Mouse (Mus musculus): ENCODE measurements around the gene Vmn1r177.
"Not testable (repeated sequence)": the region's sequence is repeated elsewhere in the genome, so short reads cannot be mapped to it uniquely, and the experiment has no call there.

Gene Vmn1r177

DNA sequence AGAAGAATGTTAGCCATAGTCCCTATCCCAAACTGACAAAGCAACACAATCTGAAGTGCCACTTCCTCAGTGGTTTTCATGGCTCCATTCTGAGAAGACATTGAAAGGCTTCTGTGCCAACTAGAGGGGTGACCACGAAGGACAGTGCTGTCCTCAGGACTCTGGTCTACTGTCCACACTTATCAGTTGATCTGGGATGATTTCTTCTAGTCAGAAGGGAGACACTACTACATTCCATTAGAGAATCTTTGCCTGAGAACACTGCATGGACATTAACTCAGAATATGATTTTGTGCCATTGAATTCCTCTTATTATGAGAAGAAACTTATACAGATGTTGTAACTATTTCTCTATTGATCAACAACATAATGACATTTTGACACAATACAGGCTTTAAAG lies at the start of gene Vmn1r177:
Vmn1r177 (minus strand) TSS at position 101 of the 400 bp plus-strand sequence.
- DNase-seq (ENCODE audit: low spot score in 2 of 2) = not testable (repeated sequence)

DNA sequence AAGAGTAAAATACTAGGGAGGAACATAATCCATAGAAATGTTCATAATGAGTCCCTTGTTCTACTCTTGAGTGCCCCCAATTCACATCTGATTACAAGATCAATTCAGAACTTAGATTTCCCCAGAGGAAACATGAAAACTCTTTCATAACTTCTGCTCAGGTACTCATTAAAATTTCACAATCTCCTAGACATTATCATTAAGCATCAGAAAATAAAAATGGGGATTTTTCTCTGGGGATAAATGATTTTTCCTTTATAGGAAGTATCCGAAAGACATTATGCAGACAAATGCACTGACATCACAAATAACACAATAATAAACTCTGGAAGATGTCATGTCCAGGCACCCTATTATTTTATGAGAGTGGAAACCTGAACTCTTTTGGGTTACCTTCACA lies 25.5 kb upstream of the Vmn1r177 start, which contains the start of gene Vmn1r178:
Vmn1r178 (plus strand) TSS at position 301 of the 400 bp plus-strand sequence.
- DNase-seq (ENCODE audit: low spot score in 2 of 2) = no peak

DNA sequence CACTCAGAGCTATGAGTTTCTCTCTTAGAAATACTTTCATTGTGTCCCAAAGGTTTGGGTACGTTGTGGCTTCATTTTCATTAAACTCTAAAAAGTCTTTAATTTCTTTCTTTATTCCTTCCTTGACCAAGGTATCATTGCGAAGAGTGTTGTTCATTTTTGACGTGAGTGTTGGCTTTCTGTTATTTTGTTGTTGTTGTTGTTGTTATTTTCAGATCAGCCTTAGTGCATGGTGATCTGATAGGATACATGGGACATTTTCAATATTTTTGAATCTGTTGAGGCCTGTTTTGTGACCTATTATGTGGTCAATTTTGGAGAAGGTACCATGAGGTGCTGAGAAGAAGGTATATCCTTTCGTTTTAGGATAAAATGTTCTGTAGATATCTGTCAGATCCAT lies 10.7 kb upstream of the Vmn1r177 start:
- DNase-seq (ENCODE audit: low spot score in 2 of 2) = not testable (repeated sequence)

DNA sequence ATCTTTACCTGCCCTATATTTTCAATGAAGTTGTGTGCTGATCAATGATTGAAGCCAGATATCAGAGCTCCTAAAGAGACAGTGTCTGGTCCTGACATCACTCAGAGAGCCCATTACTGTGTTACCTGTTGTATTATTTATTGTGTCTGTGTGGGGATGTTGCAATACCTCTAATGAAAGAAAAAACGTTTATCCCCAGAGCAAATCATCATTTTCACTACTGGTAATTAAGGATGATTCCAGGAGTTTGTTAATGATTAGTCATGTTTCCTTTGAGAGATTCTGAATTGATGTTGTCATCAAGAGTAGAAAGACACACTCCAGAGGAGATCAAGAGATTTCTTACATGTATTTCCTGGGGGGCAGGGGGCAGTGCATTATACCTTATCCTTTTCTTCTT lies 29.0 kb downstream of the Vmn1r177 start, which contains the start of gene Vmn1r176:
Vmn1r176 (minus strand) TSS at position 101 of the 400 bp plus-strand sequence.
- not testable (repeated sequence) for DNase-seq (ENCODE audit: low spot score in 2 of 2)

All from urinary bladder, postnatal 36 days (tissue).